Mouse (Mus musculus) CD4-positive, CD25-positive, alpha-beta regulatory T cell, adult 4 months (primary cell): ENCODE measurements around the gene Gm6034. TPM values are rescaled to one million over a fixed set of nuclear protein-coding genes. Genes with fewer than 3 reads are reported as not detected.
A peak's percentile ranks its signal among the peaks of the same experiment; 100 is the strongest.
"Not testable (repeated sequence)": the region's sequence is repeated elsewhere in the genome, so short reads cannot be mapped to it uniquely, and the experiment has no call there.

ENCODE experiments used
- ATAC-seq: one replicate; pipeline ENCODE4 v1.8.0; 2017
- polyA plus RNA-seq, 2 experiments: library from polyadenylated mRNA; unstranded; fragments of 100-300 nt; shearing (Covaris generic); gene quantifications; one replicate each; pipeline ENCODE4 v1.2.1; 2017

Gene Gm6034
- under 1 TPM in 1 of 2 experiments, not detected in 1; 0.66 TPM for polyA plus RNA-seq

DNA sequence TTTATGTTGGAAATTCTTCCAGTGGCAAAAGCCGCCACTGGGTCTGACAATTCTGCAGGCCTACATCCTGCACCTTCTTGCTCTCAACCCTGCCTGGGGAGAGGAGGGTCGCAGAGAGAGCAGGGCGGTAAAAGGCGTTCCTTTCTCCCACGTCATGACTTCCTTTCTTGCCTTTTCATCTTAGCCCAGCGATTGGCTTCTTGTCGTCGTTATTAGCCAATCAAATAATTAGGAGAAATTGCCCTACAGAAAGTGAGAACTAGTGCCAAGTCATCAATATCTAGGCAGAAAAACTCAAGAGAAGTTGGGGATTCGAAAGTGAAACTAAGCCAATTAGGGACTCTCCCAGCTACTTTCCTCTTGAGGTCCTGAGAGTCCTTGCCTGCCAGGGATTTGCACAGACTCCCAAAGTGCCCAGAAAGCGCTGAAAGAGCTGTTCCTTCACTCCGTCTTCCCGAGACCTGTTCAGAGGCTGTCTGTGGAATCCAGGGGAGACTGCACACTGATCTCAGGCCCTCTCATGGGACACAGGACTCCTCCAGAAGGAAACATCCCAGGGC, at the start of gene Gm6034, which contains the start of gene H2-T22:
Gene Gm6034, plus strand, starts transcription at position 352 of the 560 bp plus-strand sequence.
Gene H2-T22, minus strand, starts transcription at position 138 of the 560 bp plus-strand sequence.
- ATAC-seq: peak; percentile 97

DNA sequence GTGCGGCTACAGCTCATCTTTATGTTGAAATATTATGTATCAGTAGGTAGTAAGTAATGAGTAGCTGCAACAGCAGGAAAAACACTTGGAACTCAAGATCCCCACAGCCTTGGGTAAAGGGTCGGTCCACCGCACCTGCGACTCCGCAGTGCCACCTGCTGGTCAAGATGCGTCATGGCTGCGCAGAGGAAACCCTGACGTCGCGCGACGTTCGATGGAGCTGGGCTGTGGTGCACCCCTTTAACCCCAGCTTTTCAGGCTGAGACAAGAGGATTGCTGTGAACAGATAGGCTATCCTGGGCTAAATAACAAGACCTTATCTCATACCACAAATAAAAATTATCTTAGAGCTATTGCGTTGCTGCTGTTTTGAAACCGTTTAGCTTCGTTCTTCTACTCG, 49.1 kb upstream of the Gm6034 start:
- ATAC-seq: peak; percentile 63

- ATAC-seq: peak; percentile 22
Measured at GRCm38 (mm10) chr17:35994175-35994878, 48.4 kb upstream of the Gm6034 start.

DNA sequence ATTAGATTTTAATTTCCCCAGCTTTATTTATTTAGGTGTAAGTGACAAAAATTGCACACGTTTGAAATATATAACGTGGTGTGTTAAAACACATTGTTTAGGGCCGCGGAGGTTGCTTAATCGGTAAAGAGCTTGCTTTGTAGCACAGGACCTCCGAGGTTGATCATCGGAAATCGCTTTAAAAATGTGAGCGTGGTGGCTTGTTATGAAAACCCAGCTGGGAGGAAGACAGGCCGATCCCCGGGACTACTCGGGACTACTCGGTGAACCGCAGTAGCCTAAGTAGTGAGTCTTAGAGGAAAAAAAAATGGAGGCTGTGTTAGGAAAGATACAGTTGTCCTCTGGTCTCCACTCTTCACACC, 47.9 kb upstream of the Gm6034 start:
- no peak for ATAC-seq

DNA sequence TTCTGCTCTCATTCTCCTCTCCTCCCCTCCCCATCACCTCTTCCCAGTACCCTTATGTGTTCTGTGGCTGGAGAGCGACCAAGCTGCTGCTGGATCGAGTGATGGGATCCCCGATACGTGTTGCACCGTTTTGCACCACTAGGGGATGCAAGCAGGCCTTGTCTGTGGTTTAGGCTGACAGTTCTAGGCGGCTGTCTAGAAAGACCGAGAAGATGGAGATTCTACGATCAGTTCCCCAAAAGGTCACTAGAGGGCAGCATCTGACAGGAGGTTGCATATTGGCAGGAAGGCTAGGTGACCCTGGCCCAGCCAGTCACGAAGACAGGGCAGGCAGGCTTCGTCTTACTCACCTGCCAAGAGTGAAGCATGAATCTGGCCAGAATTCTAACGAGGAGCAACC, 45.8 kb upstream of the Gm6034 start:
- ATAC-seq: peak; percentile 55

DNA sequence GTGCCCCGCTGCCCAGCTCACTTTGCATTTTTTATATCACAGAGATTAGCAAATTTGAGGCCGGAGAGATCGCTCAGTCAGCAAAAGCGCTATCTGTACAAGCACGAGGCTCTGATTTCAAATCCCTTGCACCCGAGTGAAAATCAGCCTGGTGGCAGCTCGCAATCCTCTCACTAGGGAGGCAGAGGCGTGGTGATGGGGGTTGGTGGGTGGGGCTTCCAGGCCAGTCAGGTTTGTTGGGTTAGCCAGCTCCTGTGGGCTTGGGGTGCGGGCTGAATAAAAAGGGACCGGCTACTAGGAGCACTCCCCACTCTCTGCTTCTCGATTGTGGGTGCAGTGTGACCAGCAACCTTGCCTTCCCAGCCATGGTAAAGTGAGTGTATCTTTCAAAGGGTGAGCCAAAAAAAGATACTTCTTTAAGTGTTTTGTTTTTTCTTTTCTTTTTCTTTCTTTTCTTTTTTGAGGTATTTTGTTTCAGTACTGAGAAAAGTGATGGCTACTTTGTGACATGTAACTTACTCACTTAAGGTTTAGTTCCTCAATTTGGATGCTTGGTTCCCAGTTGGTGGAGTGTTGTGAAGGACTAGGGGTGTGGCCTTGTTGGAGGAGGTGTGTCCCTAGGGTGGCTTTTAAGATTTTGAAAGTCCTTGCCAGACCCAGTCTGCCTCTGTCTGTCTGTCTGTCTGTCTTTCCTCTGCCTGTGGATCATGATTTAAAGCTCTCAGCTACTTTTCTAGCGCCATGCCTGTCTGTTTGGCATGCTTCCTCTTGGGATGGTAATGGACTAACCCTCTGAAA, 44.8 kb upstream of the Gm6034 start:
- ATAC-seq: no peak

- ATAC-seq: no peak
Measured at GRCm38 (mm10) chr17:35998545-35999305, 44.0 kb upstream of the Gm6034 start.

DNA sequence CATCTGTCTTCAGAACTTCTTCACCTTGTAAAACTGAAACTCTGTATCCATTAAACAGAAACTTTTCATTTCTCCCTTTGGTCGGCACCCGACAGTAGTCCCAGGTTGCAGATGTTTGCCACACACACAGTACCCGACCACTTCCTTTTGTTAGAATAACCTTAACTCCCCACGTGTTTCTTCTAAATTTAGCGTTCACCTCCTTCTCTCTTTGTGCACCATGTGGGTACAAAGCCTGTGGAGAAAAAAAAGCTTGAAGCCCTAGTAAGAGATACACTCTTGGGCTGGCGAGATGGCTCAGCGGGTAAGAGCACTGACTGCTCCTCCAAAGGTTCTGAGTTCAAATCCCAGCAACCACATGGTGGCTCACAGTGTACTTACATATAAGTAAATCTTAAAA, 43.4 kb upstream of the Gm6034 start:
- ATAC-seq: peak; percentile 69

GRCm38 (mm10) chr17:36000349-36000748, 42.4 kb upstream of the Gm6034 start:
- no peak for ATAC-seq

- ATAC-seq: peak; percentile 35
Measured at GRCm38 (mm10) chr17:36001121-36001897, 41.5 kb upstream of the Gm6034 start.

GRCm38 (mm10) chr17:36001966-36002365, 40.8 kb upstream of the Gm6034 start:
- ATAC-seq: peak; percentile 7

DNA sequence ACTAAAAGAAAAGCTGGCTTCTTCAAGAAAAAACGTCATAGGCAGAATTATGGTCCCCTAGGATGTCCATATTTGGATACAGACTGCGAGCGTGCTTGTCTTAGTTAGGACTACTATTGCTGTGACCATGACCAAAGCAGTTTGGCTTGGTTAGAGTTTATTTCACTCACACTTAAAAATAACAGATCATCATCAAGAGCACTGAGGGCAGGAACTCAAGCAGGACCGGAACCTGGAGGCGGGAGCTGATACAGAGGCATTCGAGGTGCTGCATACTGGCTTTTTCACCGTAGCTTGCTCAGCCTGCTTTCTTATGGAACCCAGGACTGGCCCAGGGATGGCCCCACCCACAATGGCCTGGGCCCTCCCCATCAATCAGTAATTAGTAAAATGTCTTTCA, 39.4 kb upstream of the Gm6034 start:
- ATAC-seq: no peak

DNA sequence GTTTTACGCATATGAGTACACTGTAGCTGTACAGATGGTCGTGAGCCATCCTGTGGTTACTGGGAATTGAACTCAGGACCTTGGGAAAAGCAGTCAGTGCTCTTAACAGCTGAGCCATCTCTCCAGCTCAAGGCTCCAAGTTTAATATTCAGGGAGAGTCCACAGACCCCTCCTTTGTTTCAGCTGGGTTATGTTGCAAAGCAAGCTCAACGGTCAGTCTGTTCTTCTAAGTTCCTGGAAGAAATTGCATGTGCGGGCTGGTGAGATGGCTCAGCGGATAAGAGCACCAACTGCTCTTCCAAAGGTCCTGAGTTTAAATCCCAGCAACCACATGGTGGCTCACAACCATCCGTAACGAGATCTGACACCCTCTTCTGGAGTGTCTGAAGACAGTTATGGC, 38.4 kb upstream of the Gm6034 start:
- not testable (repeated sequence) for ATAC-seq

GRCm38 (mm10) chr17:36014977-36015376, 27.8 kb upstream of the Gm6034 start:
- no peak for ATAC-seq

GRCm38 (mm10) chr17:36017046-36017445, 25.7 kb upstream of the Gm6034 start:
- no peak for ATAC-seq

- ATAC-seq: no peak
Measured at GRCm38 (mm10) chr17:36018979-36019378, 23.8 kb upstream of the Gm6034 start.

DNA sequence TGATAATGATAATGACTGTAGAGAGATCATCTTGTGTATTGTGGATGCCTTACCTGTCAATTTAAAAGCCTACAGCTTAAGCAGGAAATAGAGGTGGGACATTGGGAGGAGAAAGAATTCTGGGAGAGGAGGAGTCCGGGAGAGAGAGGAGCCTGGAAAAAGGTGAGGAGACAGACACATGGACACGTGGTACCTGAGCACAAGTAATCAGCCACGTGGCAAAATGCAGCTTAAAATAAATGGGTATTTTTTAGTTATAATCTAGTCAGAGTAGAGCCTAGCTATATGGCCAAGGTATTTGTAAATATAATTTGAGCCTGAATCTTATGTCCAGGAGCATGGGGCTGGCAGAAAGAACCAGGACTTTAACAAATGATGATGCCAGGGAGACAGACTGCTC, 23.2 kb upstream of the Gm6034 start:
- ATAC-seq: no peak

DNA sequence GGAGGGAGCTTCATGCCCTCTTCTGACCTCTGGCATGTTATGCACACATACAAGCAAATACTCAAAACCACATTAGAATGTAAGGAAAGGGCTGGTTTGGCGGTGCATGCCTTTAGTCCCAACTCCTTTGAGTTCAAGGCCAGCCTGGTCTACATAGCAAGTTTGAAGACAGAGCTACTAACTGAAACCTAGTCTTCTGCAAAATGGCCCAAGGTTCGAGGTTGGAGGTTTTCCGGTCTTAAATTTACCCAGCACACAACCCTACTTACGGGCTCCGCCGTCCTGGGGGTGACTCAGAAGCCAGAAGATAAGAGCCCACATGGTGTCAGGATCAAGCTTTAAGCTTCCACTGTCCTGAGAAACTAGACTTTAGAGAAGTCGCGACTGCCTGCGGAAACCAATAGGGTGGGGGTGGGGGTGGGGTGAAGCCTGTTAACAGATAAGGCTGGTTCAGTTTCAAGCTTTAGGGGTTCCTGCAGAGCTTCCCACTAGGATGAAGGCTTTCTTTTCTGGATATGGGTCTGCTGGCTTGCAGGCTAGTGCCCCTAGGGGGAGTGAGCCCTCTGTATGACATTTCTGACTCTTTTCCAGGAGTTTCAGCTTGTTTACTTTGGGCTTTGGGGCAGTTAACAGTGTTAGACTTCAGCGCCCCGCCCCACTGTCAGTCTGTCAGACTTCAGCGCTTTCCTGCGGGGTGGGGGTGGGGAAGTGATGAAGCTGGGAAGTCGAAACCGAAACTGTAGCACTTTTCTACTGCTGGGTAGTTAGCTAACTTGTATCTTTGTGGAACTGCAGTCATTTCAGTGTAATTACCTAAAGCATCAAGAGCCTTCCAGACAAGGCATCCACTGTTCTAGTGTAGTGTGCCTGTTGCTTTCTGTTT, 22.3 kb upstream of the Gm6034 start, which contains the start of gene H2-T24:
Gene H2-T24, minus strand, starts transcription at position 370 of the 883 bp plus-strand sequence.
- ATAC-seq: peak; percentile 84

DNA sequence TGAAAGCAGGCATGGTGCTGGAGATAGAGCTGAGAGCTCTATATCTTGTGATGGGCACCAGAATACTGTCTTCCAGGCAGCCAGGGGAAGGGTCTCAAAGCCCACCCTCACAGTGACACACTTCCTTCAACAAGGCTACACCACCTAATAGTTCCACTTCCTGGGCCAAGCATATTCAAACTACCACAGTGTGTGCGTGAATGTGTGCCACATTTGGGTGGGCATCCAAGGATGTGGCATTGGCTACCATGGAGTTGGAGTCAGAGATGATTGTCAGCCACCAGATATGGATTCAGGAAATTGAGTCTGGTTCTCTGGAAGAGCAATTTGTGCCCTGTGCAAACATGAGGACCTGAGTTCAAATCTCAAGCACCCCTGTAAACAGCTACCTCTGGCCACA, 21.5 kb upstream of the Gm6034 start:
- ATAC-seq: no peak

GRCm38 (mm10) chr17:36022098-36022497, 20.7 kb upstream of the Gm6034 start:
- ATAC-seq: no peak

GRCm38 (mm10) chr17:36022922-36023321, 19.8 kb upstream of the Gm6034 start:
- no peak for ATAC-seq
